Mouse (Mus musculus): ENCODE results near the gene Slc10a6. TPM values are rescaled to one million over a fixed set of nuclear protein-coding genes. Genes with fewer than 3 reads are reported as not detected.
A peak's percentile ranks its signal among the peaks of the same experiment; 100 is the strongest.

Slc10a6 gene
- polyA plus RNA-seq, 1 experiment from 2014 or later: not detected

DNA sequence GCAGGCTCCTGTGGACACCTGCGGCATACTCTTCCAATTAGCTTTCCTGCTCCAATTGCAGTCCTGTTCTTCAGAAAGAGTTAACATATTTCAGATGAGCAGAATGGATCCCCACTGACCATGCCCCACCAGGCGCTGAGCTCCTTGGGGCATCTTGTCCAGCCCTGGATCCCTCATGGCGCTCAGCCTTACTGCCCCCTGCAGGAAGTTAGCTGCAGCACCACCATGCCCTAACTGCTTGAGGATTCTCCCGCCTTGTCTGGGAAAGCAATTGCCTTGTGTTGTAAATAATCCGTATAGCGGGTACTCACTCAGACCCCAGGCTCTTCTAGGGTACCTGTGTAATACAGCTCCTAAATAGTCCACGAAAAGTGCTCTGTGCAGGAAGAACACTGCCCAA is 42.0 kb downstream of the Slc10a6 start:
- WGBS: 82% methylated on average over 7 of the region's 7 CpGs
- Histone ChIP-seq H3K36me3 (ENCODE audit: control insufficient read depth, insufficient read depth) (no peaks in the 10 kb centered on the region), H3K4me3 (replicated peaks; ENCODE audit: low read length) (no peak overlapping the region), H3K27me3 (replicated peaks; ENCODE audit: control insufficient read depth, insufficient read depth, low read length) (no peaks in the 10 kb centered on the region), H3K4me1 (replicated peaks; ENCODE audit: control insufficient read depth, insufficient read depth, low read length) (no peaks in the 10 kb centered on the region), H3K27ac (ENCODE audit: low read length) (no peak overlapping the region), H3K9ac (replicated peaks; ENCODE audit: low read depth, low read length) (no peak overlapping the region), H3K4me2 (ENCODE audit: low read length) (no peak overlapping the region), H3K9me3 (ENCODE audit: control insufficient read depth, low read length) (no peaks in the 10 kb centered on the region)
- ATAC-seq: no peak

DNA sequence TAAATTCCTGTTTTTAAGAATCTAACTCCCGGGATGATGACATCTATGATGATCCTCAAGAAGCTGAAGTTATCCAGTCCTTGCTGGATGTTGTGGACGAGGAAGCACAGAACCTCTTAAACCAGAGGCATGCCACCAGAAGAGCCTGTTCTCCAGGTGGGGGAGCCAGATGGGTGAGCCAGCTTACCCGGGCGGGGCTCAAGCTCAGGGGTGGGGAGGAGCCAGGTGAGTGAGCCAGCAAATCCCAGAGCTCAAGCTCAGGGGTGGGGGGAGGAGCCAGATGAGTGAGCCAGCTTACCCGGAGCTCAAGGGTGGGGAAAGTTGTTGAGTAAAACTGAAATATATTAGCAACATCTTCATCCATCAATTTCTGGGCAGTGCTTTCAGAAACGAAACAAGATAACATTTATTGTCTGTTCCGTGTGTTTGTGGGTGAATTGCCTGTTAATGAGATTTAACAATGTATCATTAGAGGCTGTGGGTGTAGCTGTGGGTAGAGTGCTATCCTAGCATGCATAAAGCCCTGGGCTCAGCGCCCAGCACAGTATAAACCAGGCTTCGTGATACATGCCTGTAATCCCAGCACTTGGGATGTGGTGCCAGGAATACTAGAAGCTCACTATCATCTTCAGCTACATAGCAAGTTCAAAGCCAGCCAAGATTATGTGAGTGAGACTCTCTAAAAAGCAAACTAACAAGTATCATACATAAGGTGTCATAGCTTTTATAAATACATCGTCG is 49.4 kb downstream of the Slc10a6 start:
- H3K4me1 ChIP-seq (replicated peaks; ENCODE audit: control insufficient read depth, insufficient read depth, low read length): no peaks in the 10 kb centered on the region
- no peak overlapping the region for H3K4me3 ChIP-seq (replicated peaks; ENCODE audit: low read length)
- no peaks in the 10 kb centered on the region for H3K36me3 ChIP-seq (ENCODE audit: control insufficient read depth, insufficient read depth)
- no peak overlapping the region for H3K4me2 ChIP-seq (ENCODE audit: low read length)
- 67% methylated on average over 11 of the region's 11 CpGs for WGBS
- no peak overlapping the region for H3K9ac ChIP-seq (replicated peaks; ENCODE audit: low read depth, low read length)
- H3K27me3 ChIP-seq (replicated peaks; ENCODE audit: control insufficient read depth, insufficient read depth, low read length): no peaks in the 10 kb centered on the region
- H3K9me3 ChIP-seq (ENCODE audit: control insufficient read depth, low read length): no peaks in the 10 kb centered on the region
- peak; percentile 69 for ATAC-seq
- no peak overlapping the region for H3K27ac ChIP-seq (ENCODE audit: low read length)

- Histone ChIP-seq H3K9ac (replicated peaks; ENCODE audit: low read depth, low read length) (no peak overlapping the region), H3K27me3 (replicated peaks; ENCODE audit: control insufficient read depth, insufficient read depth, low read length) (no peaks in the 10 kb centered on the region), H3K4me3 (replicated peaks; ENCODE audit: low read length) (no peak overlapping the region), H3K36me3 (ENCODE audit: control insufficient read depth, insufficient read depth) (no peaks in the 10 kb centered on the region), H3K4me1 (replicated peaks; ENCODE audit: control insufficient read depth, insufficient read depth, low read length) (peaks cover 3% of the 10 kb centered on the region; the same call in 1 of the 2 replicates), H3K4me2 (ENCODE audit: low read length) (no peak overlapping the region), H3K9me3 (ENCODE audit: control insufficient read depth, low read length) (no peaks in the 10 kb centered on the region), H3K27ac (ENCODE audit: low read length) (no peak overlapping the region)
- ATAC-seq: no peak
- 91% methylated on average over 9 of the region's 9 CpGs for WGBS
Measured at GRCm38 (mm10) chr5:103569446-103569845, 59.8 kb downstream of the Slc10a6 start.

DNA sequence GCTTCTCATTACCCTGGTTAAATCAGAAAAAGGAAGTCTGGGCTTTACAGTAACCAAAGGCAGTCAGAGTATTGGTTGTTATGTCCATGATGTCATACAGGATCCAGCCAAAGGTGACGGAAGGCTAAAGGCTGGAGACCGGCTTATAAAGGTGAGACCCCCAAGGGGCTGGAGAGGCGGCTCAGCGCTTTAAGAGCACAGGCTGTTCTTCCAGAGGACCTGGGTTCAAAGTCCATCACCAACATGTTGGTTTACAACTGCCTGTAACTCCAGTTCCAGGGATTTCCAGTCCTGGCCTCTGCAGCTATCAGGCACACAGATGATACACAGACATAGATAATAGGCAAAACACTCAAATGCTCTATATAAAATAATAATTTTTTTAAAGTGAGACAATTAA is 61.2 kb downstream of the Slc10a6 start:
- Histone ChIP-seq H3K4me2 (ENCODE audit: low read length) (no peak overlapping the region), H3K4me1 (replicated peaks; ENCODE audit: control insufficient read depth, insufficient read depth, low read length) (peaks cover 3% of the 10 kb centered on the region; the same call in 1 of the 2 replicates), H3K9me3 (ENCODE audit: control insufficient read depth, low read length) (no peaks in the 10 kb centered on the region), H3K36me3 (ENCODE audit: control insufficient read depth, insufficient read depth) (no peaks in the 10 kb centered on the region), H3K9ac (replicated peaks; ENCODE audit: low read depth, low read length) (no peak overlapping the region), H3K27me3 (replicated peaks; ENCODE audit: control insufficient read depth, insufficient read depth, low read length) (no peaks in the 10 kb centered on the region), H3K4me3 (replicated peaks; ENCODE audit: low read length) (no peak overlapping the region), H3K27ac (ENCODE audit: low read length) (no peak overlapping the region)
- no peak for ATAC-seq
- WGBS: 94% methylated on average over 4 of the region's 4 CpGs

DNA sequence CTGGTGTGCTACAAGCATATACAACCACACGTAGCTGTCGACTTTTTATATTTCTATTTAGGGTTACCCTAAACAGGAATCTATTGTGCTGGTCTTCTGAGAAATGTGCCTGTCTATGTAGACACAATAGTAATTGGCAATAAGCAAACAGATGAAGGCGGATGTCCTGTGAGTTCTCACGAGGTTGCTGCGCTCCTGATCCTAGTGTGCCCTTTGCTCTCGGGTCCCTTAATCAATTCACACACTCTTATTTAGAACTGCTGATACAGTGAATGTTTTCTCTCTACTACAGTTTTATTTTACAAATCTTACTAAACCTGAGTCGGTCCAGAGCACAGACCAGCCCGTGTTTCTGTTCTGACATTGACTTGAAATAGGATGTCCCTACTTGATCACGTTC is 68.7 kb downstream of the Slc10a6 start:
- H3K4me2 ChIP-seq (ENCODE audit: low read length): no peak overlapping the region
- ATAC-seq: no peak
- H3K4me1 ChIP-seq (replicated peaks; ENCODE audit: control insufficient read depth, insufficient read depth, low read length): peaks cover 3% of the 10 kb centered on the region; the same call in 1 of the 2 replicates
- H3K4me3 ChIP-seq (replicated peaks; ENCODE audit: low read length): no peak overlapping the region
- 96% methylated on average over 9 of the region's 9 CpGs for WGBS
- no peak overlapping the region for H3K9ac ChIP-seq (replicated peaks; ENCODE audit: low read depth, low read length)
- no peak overlapping the region for H3K27ac ChIP-seq (ENCODE audit: low read length)
- H3K27me3 ChIP-seq (replicated peaks; ENCODE audit: control insufficient read depth, insufficient read depth, low read length): no peaks in the 10 kb centered on the region
- H3K36me3 ChIP-seq (ENCODE audit: control insufficient read depth, insufficient read depth): peaks cover 5% of the 10 kb centered on the region; the same call in 1 of the 2 replicates
- no peaks in the 10 kb centered on the region for H3K9me3 ChIP-seq (ENCODE audit: control insufficient read depth, low read length)

Other genes with a start within 250 kb of the Slc10a6 start
- gene Ptpn13, start 204.2 kb downstream of the Slc10a6 start, polyA plus RNA-seq (2015; fragmentation: Nextera tagmentation; extraction: Ambion mirVana): 4.1 and 4.8 TPM in 2 replicates
- 0.34 and 0.41 TPM in 2 replicates for gene 1700016H13Rik, start 26.6 kb upstream of the Slc10a6 start, polyA plus RNA-seq (2015; fragmentation: Nextera tagmentation; extraction: Ambion mirVana)
- 1.5 and 1.7 TPM in 2 replicates for gene Aff1, start 63.0 kb upstream of the Slc10a6 start, polyA plus RNA-seq (2015; fragmentation: Nextera tagmentation; extraction: Ambion mirVana)